Mouse (Mus musculus): Measurements from ENCODE around the gene Rcl1.
A peak's percentile ranks its signal among the peaks of the same experiment; 100 is the strongest.

The Rcl1 gene

DNA sequence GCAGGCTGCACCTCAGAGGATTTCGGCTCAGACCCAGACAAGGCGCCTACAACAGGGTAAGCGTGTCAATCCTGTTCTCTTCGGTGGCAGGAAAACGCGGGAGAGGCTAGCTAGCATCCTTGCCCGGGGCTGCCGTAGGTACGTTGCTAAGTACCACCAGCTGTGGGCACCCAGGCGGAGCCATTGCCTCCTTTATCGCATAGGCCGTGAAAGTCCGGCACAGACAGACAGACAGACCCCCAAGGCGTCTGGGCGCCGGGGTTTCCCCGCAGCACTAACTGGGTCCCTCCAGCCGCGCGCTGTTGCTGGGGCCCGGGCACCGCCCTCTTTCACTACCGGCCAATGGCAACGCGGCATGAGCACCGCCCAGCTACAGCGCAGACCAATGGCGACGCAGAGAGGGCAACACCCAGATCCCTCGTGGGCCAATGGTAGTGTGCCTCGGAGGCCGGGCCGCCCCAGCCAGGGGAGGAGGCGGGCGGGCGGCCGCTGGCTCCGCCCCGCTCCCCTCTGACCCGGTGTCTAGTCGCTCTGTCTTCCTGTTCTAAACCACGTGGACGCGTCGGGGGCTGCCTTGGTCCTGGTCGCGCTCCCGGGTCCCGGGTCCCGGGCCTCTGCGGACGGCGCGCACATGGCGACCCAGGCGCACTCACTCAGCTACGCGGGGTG is at the start of gene Rcl1:
Gene Rcl1, plus strand, starts transcription at position 502 of the 669 bp plus-strand sequence.
- peak; percentile 99 for DNase-seq (ENCODE audit: low read depth, low spot score)

DNA sequence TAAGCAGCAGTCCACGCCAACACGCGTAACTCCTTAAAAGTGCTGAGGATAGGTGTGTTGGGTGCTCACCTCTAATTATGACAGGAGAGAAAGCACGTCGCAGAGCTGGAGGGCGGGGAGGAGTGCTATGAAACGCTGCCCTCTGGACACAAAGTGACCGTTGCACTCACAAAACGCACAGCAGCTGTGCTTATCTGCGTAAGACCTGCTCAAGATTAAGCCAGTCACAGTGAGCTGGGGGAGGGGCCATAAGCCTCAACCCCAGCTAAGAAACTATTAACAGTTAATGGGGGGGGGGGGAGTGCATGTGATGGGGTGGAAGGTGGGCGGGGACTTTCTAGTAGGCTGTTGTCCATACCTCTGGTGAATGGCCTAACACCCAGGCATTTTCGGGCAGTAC is 48.4 kb upstream of the Rcl1 start:
- peak; percentile 53 for DNase-seq (ENCODE audit: low read depth, low spot score)

DNA sequence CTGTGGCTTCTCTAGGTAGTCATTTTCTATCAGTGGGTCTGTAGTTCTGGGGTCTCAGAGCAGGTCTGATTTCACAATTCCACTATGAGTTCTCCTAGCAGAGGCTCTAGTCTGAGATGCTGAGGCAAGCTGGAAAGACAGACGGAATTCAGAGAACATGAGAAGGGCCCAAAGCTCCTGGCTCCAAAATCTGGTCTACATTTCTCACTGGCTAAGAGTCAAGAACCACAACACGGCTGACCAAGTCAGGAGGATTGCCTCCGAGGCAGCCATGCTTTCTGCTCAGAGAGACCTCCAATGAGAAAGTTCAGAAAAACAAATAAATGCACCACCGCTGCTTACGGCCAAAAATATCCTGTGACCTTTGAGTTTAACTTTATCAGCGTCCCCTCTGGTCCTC is 46.6 kb upstream of the Rcl1 start:
- DNase-seq (ENCODE audit: low read depth, low spot score), result no peak

DNA sequence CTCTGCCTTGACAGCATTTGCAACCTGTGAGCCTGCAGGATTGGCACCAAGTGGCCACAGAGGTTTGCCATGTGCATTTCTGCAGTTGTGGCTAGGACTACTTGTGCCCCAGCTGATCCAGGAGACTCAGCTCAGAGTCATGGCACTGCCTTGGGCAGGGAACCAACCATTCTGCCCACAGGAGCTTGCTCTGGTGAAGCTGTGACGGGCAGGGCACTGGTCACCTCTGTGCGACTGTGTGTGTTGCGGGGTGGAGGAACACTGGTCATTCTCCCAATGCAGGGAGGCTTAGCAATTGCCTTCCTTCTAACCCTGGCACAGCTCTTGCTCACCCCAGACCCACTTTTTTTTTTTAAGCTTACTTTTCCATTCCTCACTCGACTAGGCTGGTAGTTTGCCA is 45.7 kb upstream of the Rcl1 start:
- no peak for DNase-seq (ENCODE audit: low read depth, low spot score)

DNA sequence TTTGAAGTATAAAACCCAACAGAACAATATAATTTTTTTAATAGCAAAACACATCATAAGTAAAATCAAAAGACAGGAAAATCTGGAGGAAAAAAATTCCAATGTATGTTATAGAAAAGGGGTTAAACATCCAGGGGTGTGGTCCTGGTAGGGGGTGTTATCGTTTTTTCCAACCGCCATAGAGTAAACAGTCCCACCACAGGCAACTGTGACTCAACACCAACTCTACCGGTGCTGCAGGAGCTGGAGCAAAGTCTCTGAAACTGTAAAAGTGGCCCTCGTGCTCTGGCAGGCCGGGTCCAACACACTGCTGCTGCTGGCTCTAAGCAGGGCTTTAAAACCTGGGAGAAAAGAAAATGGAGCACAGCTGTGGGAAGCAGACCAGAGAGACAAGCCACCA is 42.4 kb upstream of the Rcl1 start:
- no peak for DNase-seq (ENCODE audit: low read depth, low spot score)

DNA sequence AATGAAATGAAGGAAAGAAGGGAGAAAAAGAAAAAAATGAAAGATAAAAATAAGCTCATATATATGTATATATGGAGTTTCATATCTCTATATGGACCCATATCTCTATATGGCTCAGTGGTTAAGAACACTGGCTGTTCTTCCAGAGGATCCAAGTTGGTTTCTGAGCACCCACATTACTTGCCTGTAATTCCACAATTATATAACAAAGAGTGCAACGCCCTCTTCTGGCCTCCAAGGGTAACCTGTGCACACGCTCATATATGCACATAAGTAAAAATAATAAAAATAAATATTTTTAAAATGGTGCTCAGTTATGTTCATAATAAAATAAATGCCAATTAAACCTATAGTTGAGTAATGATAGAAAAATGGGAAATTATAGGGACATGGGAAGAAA is 41.5 kb upstream of the Rcl1 start:
- peak; percentile 46 for DNase-seq (ENCODE audit: low read depth, low spot score)

DNA sequence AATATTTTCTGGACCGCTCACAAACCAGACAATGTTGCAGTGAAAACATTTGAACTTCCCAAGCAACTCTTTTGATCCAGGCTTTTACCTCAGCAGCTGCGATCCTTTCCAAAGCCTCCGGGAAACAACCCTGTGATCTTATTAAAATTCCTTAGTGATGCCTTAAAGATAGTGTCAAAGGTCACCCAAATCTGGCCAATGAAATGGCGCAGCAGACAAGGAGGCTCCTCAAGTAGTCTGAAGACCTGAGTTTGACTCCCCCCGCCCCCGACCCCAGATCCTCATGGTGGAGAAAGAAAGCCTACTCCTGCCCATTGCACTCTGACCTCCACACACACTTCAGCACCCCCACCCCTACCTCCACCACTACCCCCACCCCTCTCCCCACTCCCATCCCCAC is 40.9 kb upstream of the Rcl1 start:
- DNase-seq (ENCODE audit: low read depth, low spot score), result peak; percentile 48

DNA sequence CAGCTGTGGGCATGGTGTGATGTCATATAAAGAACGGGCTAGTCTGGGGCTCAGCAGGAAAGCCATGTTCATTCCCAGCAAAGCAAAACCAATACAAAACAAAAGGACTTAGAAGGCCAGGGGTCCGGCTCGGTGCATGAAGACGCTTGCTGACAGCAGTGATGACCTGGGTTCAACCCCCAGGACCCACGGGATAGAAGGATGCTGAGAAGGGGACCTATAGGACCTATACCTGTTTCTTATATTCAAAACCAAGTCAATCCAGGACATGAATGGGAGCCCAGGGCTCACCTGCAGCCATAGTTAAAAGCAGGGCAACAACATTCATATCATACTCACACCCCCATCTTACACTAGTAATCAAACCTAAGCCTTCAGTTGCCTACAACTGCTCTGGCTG is 38.2 kb upstream of the Rcl1 start:
- DNase-seq (ENCODE audit: low read depth, low spot score), result no peak

DNA sequence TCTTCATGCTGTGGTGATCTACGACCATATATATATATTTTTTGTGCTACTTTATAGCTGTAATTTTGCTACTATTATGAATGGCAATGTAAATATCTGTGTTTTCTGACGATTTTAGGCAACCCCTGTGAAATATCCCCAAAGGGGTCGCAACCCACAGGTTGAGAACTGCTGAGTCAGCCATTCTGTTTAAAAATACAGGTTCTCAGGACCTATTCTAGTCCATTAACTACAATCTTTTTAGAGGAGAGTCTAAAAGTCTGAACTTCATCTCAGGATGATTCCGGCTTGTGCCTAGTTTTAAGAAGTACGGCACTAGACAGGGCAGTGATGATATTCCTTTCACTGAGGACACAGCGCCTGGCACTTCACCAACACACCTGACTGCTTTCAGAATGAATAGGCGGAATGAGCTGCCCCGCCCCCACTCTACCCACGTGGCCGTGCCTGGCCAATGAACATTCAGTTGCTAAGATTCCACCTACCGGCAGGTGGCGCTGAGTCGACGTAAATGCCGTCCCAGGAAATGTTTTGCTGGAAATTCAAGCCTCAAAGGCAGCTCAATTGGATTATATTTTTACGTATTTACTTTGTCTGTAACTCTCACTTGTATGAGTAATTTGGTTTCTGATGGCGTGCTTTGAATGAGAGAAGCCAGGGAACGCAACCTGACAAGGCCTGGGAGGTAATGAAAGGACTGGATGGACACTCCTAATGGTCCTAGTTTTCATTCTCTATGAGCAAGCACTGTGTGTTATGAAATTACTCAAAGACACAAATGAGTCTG is 37.4 kb upstream of the Rcl1 start:
- peak; percentile 94 for DNase-seq (ENCODE audit: low read depth, low spot score)

DNA sequence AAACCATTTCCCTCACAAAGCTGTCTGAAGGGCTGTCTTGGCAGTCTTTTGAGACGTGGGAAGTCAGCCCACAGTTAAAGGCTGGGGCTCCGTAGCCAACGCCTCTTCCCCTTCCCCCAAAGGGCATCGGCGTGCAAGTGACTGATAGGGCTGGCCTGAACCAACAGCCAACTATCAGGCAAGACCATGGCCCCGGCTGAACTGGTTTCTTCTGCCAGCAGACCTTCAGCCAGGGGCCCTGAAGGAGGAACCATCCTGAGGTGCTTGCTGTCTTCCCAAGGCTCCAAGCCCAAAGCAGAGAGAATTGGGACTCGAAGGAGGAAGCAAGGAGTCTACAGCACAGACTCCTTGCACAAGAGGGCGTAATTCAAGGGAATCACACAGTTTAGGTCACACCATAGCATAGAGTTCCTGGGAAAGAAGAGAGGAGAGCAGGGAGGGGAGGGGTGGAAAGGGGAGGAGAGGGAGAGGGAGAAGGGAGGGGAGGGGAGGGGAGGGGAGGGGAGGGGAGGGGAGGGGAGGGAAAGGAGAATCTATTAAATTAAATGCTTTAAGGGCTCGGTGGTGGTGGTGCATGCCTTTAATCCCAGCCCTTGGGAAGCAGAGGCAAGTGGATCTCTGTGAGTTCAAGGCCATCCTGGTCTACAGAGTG is 36.6 kb upstream of the Rcl1 start:
- DNase-seq (ENCODE audit: low read depth, low spot score), result peak; percentile 84

DNA sequence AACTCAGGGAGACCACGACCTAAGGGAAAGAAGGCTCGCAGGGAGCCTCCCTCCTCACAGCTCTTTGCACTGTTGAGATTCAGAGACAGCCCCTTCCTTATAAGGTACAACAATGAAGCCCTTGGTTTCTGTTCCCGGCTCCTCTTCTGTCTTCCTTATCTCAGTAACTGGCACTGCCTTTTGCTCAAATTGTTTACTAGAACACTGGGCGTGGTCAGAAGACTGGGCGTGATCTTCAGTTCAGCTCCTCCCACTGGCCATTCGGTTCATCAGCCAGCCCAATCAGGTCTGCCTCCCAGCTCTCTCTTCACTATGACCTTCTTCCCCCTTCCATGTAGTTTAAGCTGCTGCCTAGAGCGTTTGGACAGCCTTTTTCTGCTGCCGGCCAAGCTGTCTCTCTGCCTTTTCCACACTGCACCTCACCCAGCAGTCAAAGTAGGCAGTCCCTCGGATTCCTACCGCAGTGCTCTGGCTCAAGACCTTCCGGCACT is 34.1 kb upstream of the Rcl1 start:
- DNase-seq (ENCODE audit: low read depth, low spot score), result peak; percentile 95

DNA sequence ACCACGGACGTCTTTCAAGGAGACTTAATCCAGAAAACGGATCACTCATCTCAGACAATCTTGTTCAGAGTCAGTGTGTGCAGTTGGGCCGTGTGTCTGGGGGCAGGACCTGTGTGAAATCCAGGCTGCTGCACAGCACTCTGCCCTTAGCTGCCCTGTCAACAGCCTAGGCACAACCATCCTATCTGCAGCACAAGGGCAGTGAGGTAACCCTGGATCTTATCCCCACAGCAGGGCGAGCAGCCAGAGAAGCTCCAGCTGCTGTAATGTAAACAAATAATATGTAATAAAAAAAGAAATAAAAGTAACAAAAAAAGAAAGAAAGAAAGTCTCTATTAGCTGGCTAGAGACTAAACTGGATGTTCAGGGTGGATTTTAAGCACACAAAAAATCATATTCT is 32.0 kb upstream of the Rcl1 start:
- DNase-seq (ENCODE audit: low read depth, low spot score), result no peak

DNA sequence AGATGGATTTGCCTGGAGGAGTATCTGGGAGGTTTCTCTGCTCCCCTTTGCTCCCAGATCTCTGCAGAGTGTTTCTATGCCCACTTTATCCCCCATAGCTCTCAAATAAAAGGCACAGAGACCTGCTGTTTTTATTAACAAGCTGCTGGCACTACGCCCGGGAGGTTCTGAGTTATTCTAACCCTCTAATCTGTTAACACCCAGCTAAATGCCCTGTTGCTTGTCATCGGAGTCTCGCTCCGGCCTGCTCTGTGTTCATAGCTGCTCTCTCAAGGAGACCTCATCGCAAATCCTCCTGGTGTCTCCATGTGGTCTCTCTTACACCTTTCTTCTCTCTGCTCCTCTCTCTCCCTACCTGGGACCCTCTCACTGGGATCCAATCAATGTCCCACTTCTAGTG is 26.4 kb upstream of the Rcl1 start:
- no peak for DNase-seq (ENCODE audit: low read depth, low spot score)

DNA sequence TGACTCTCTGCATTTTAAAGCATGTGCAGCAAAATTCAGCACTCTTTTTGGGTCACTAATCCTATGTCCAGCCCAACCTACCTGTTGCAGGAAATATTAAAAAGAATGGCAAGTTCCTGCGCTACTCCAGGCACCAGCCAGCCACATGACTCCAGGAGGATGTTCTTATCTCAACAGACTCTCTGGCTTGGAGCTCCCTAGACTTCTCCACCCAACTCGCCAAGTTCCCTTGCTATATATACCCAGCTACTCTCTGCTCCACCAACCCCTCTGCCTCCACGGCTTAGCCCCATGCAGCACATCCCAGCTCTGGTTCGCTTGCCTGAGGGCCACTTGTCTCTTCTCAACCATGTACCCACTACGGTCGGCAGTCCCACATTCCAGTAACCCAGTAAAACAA is 12.5 kb upstream of the Rcl1 start:
- DNase-seq (ENCODE audit: low read depth, low spot score), result no peak

DNA sequence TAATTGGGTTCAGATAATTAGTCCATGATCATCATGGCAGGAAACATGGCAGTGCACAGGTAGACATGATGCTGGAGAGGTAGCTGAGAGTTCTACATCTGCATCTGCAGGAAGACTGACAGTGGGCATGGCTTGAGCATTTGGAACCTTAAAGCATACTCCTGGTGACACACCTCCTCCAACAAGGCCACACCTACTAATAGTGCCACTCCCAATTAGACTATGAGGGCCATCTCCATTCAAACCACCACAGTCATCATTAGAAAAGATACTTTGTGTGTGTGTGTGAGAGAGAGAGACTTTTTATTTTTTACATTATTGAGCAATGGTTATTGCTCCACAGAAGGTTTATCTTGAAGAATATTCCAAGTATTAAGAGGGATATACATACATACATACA is 9.0 kb upstream of the Rcl1 start:
- no peak for DNase-seq (ENCODE audit: low read depth, low spot score)

DNA sequence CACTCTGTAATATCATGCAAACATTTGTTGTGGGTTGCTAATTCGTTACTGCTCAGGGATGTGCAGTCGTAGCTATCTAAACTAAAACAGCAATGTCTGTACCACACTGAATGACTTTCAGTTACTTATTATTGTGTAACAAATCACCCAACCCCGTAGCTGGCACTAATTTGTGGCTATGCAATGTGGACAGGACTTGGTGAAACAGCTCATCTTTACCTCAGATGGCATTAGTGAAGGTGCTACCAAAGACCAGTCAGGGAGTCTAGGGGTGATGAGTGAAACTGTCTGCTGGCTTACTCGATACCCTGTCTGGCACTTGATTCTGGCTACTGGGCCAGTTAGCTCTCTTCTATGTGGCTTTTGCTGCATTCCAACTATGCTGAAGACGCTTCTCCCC is 2.1 kb upstream of the Rcl1 start:
- no peak for DNase-seq (ENCODE audit: low read depth, low spot score)

DNA sequence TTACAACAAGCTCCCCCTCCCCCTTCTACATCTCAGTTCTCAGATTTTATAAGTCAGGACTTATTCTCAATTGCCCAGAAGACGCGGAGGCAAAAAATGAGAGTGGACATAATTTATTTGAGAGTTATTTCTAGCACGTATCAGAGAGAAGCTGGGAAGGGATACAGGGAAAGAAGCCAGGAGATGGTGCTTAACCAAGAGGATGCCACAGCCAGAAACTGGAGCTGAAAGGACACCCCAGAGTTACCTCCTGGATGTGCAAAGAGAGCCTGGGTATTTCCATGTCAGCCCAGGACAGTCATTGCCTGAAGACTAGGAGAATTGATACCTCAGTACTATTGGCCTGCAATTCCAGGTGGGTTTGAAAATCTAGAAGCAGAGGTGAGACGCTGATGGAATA is 1.6 kb upstream of the Rcl1 start:
- DNase-seq (ENCODE audit: low read depth, low spot score), result no peak

DNA sequence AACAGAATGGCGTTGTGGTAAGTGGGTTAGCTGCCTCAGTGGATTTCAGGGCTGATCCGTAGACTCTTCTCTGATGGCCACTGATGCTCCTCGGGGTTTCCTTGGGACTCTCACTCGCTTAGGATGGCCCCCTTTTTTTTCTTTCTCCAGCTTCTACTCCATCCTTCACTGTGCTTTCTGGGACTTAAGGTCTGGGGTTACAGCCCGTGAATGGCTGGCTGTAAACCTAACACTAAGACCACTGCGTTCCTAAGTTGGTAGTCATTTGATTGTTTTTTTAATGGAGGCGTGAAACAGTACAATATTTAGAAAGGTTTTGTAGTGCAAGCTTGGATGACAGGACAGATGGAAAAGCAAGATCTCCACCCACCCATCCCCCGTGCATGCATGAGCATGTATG is 914 bp upstream of the Rcl1 start:
- no peak for DNase-seq (ENCODE audit: low read depth, low spot score)

DNA sequence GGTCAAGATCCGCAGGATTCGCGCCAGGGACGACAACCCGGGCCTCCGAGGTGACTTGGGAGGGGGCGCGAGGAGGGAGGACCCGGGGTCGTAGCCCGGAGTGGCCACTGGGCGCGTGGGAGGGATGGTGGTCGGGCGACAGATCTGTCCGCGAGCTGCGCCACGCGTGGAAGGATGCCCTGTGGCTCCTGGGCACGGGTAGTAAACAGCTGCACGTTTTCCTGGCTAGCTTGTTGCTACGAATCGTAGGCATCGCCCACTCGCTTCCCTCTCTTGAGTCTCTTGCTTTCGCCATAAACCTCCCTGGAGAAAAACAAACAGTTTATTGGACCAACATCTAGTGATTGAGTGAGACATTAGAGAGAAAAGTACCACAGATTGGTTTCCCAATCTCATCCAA is 416 bp downstream of the Rcl1 start:
- no peak for DNase-seq (ENCODE audit: low read depth, low spot score)

DNA sequence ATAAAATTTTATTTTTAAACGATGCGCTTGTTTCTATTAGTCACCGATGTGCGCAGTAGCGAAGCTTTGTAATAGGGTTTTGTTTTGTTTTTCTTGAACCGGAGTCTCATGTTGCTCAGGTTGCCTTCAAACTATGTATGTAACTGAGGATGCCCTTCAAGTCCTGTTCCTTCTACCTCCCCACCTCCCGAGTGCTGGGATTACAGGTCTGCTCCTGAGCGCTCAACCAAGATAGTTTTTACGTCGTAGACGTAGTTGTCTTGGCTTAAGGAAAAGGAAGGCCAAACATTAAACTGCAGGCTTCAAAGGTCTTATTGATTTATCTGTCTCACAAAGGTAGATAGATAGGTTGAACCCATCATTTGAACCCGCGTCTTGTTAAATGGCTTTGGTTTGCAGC is 923 bp downstream of the Rcl1 start:
- DNase-seq (ENCODE audit: low read depth, low spot score), result no peak

DNA sequence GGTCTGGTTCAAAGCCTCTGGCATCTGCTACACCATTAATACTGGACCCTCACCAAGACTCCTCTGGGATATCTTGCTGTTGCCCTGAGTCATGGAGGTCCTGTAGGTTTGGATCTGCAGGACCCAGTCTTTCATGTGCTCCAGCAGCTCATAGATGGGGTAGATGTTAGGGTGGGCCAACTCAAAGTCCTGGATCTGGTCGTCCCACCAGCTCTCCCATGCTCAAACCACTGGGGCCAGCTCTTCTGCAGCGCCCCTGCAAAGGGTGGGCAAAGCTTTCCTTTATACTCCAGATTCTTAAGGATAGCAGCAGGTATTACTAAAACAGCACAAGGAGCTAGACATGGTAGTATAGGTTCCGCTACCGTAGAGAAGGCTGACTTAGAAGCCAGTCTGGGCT is 4.6 kb downstream of the Rcl1 start:
- no peak for DNase-seq (ENCODE audit: low read depth, low spot score)

DNA sequence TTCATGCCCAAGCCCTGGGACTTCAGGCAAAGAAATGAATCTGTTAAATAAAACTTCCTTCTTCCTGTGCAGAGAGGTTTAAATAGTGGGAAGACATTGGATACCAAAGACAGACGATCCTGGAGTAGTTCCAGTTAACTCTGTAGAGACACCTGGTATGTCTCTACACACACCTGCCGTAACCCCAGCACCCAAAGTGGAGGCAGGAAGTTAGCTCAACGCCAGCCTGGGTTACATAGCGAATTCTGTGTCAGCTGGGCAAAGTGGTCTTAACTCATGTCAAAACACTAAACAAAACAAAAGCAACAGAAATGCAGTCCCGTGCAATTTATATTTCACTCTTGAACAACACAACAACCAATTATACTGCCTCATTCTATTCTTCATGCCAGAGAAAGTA is 5.1 kb downstream of the Rcl1 start:
- DNase-seq (ENCODE audit: low read depth, low spot score), result no peak

DNA sequence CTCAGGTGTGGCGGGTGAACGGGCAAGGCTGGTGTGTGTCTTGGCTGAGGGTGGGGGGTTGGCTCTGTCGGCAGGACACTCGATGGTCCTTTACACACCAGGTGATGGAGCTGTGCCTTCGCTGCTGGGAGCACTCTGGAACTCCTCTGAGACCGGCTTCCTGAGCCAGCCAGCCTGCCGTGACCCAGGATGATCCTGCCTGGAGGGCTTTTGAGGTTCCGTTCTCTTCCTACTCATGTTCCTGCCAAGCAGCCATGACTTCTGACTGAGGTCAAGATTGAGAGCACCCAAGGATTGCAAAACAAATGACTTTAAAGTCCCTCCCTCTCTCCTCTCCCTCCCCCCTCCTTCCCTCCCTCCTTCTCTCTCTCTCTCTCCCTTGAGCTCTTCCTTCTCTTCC is 11.5 kb downstream of the Rcl1 start:
- peak; percentile 22 for DNase-seq (ENCODE audit: low read depth, low spot score)

All from ZHBTc4 (cell line).